Mouse (Mus musculus) R1 (cell line): ENCODE results near the gene Smad3.

Experiments
- DNase-seq: peaks from one replicate; pipeline ENCODE4 v3.0.0-alpha.2; 2018; ENCODE audit warnings: low read depth, low spot score

Gene Smad3

GRCm38 (mm10) chr9:63636113-63636512 is 121.7 kb downstream of the Smad3 start:
- DNase-seq = no peak

GRCm38 (mm10) chr9:63633334-63633733 is 124.5 kb downstream of the Smad3 start:
- peak; percentile 39 for DNase-seq

GRCm38 (mm10) chr9:63632924-63633323 is 124.9 kb downstream of the Smad3 start:
- no peak for DNase-seq

- DNase-seq = no peak
These were observed 125.7 kb downstream of the Smad3 start for GRCm38 (mm10) chr9:63632045-63632444.

GRCm38 (mm10) chr9:63625090-63625756 is 132.6 kb downstream of the Smad3 start:
- no peak for DNase-seq

GRCm38 (mm10) chr9:63623895-63624569 is 133.8 kb downstream of the Smad3 start:
- DNase-seq = no peak

GRCm38 (mm10) chr9:63617967-63618366 is 139.8 kb downstream of the Smad3 start:
- DNase-seq = no peak

- no peak for DNase-seq
These were observed 143.5 kb downstream of the Smad3 start for GRCm38 (mm10) chr9:63614018-63614985.

GRCm38 (mm10) chr9:63613569-63613968 is 144.2 kb downstream of the Smad3 start:
- DNase-seq = no peak

- DNase-seq = peak; percentile 32
These were observed 145.0 kb downstream of the Smad3 start for GRCm38 (mm10) chr9:63612565-63613515.

- no peak for DNase-seq
These were observed 145.8 kb downstream of the Smad3 start for GRCm38 (mm10) chr9:63611967-63612366.

GRCm38 (mm10) chr9:63610841-63611366 is 146.9 kb downstream of the Smad3 start:
- no peak for DNase-seq

GRCm38 (mm10) chr9:63610231-63610630 is 147.6 kb downstream of the Smad3 start:
- peak; percentile 65 for DNase-seq

- no peak for DNase-seq
These were observed 148.0 kb downstream of the Smad3 start for GRCm38 (mm10) chr9:63609776-63610175.

GRCm38 (mm10) chr9:63609246-63609645 is 148.5 kb downstream of the Smad3 start:
- no peak for DNase-seq

GRCm38 (mm10) chr9:63608006-63608405 is 149.8 kb downstream of the Smad3 start:
- no peak for DNase-seq

- peak; percentile 66 for DNase-seq
These were observed 151.2 kb downstream of the Smad3 start for GRCm38 (mm10) chr9:63606594-63606993.

- no peak for DNase-seq
These were observed 153.9 kb downstream of the Smad3 start for GRCm38 (mm10) chr9:63603849-63604248.

GRCm38 (mm10) chr9:63602043-63602939 is 155.5 kb downstream of the Smad3 start, which contains the start of the genes Iqch and Aagab:
Gene Iqch, minus strand, starts transcription at chr9:63602493.
Gene Aagab, plus strand, starts transcription at chr9:63602660.
- peak; percentile 95 for DNase-seq
